Mouse (Mus musculus) limb, embryonic 13.5 days (tissue): ENCODE measurements at regions not wholly inside any gene's neighbourhood (a gene's known extent, or its start where the extent isn't known, plus 50 kb on each side); places are given as distances from the start of the nearest gene placed in this dataset.
"Not testable (repeated sequence)": the region's sequence is repeated elsewhere in the genome, so short reads cannot be mapped to it uniquely, and the experiment has no call there.

Experiments used
- ATAC-seq: fragments of 200-750 bp; cut with Nextera tagmentation; 2 replicates; pipeline ENCODE4 v1.8.0; 2017; ENCODE audit warnings: low read depth, moderate number of reproducible peaks, moderate TSS enrichment; ENCODE audit not compliant: low FRiP score
- H3K27ac ChIP-seq: fragments of 300-500 bp; sonication (generic); 2 replicates; pipeline ENCODE4 v1.5.1; 2015; ENCODE audit warnings: inconsistent platforms, mild to moderate bottlenecking, moderate library complexity
- H3K27me3 ChIP-seq: fragments of 300-500 bp; sonication (generic); 2 replicates; pipeline ENCODE4 v1.6.1; 2015; ENCODE audit warnings: mild to moderate bottlenecking, inconsistent platforms
- H3K36me3 ChIP-seq: fragments of 300-500 bp; sonication (generic); 2 replicates; pipeline ENCODE4 v1.6.1; 2015; ENCODE audit warnings: inconsistent platforms, mild to moderate bottlenecking, moderate library complexity
- H3K4me1 ChIP-seq: fragments of 300-500 bp; sonication (generic); 2 replicates; pipeline ENCODE4 v1.6.1; 2015; ENCODE audit warnings: inconsistent platforms
- H3K4me2 ChIP-seq: fragments of 300-500 bp; sonication (generic); replicated peaks from 2 replicates; pipeline ENCODE4 v1.6.1; 2015; ENCODE audit warnings: inconsistent platforms, mild to moderate bottlenecking, moderate library complexity
- H3K4me3 ChIP-seq: fragments of 300-500 bp; sonication (generic); 2 replicates; pipeline ENCODE4 v1.5.1; 2015; ENCODE audit warnings: moderate library complexity, mild to moderate bottlenecking, inconsistent platforms
- H3K9ac ChIP-seq: fragments of 300-500 bp; sonication (generic); 2 replicates; pipeline ENCODE4 v1.6.1; 2015; ENCODE audit warnings: mild to moderate bottlenecking, inconsistent platforms
- H3K9me3 ChIP-seq: fragments of 300-500 bp; sonication (generic); 2 replicates; pipeline ENCODE4 v1.6.1; 2016; ENCODE audit warnings: inconsistent platforms
- WGBS: fragments of 180-500 bp; shearing (Covaris S2); methylation state at CpG from one replicate; pipeline ENCODE4 v1.1.7; 2015; 5-methylcytosine and 5-hydroxymethylcytosine counted together

GRCm38 (mm10) chr17:17197229-17197628 lies 76.0 kb downstream of the Zfp97 start:
- not testable (repeated sequence) for ATAC-seq, H3K4me1 ChIP-seq, H3K4me2 ChIP-seq, H3K27me3 ChIP-seq, H3K4me3 ChIP-seq, H3K27ac ChIP-seq, H3K9ac ChIP-seq
- 96% methylated on average over 1 of the region's 2 CpGs for WGBS
- Histone ChIP-seq H3K9me3 (peaks cover 32% of the 10 kb centered on the region), H3K36me3 (peaks cover 25% of the 10 kb centered on the region)

- H3K27me3 ChIP-seq, result no peaks in the 10 kb centered on the region
- H3K36me3 ChIP-seq, result no peaks in the 10 kb centered on the region
- H3K9ac ChIP-seq, result no peak overlapping the region
- H3K9me3 ChIP-seq, result peaks cover 8% of the 10 kb centered on the region; the same call in 1 of the 2 replicates
- whole genome bisulfite sequencing, result 37% methylated on average over 2 of the region's 2 CpGs
- H3K4me1 ChIP-seq, result no peaks in the 10 kb centered on the region
- no peak overlapping the region for H3K4me3 ChIP-seq
- ATAC-seq, result no peak
- no peak overlapping the region for H3K4me2 ChIP-seq
- no peak overlapping the region for H3K27ac ChIP-seq
These were observed 107.9 kb downstream of the Zfp97 start for GRCm38 (mm10) chr17:17229069-17229468.

GRCm38 (mm10) chr17:17234329-17235185 lies 113.3 kb downstream of the Zfp97 start:
- H3K9me3 ChIP-seq, H3K27me3 ChIP-seq, H3K4me1 ChIP-seq, H3K27ac ChIP-seq, H3K36me3 ChIP-seq: not testable (repeated sequence)
- WGBS, result 0% methylated on average over 22 of the region's 22 CpGs
- Histone ChIP-seq H3K9ac (peak overlapping the region; percentile 72), H3K4me3 (peak overlapping the region; percentile 56), H3K4me2 (peak overlapping the region; percentile 68)
- peak; percentile 100 for ATAC-seq

GRCm38 (mm10) chr17:17235186-17235482 lies 113.9 kb downstream of the Zfp97 start:
- not testable (repeated sequence) for ATAC-seq, H3K4me1 ChIP-seq, H3K9me3 ChIP-seq, H3K36me3 ChIP-seq, H3K27ac ChIP-seq, H3K27me3 ChIP-seq
- Histone ChIP-seq H3K9ac (peak overlapping the region; percentile 72), H3K4me2 (peak overlapping the region; percentile 68), H3K4me3 (peak overlapping the region; percentile 56)
- 2% methylated on average over 5 of the region's 5 CpGs for WGBS
